In the genomic region with DNA sequence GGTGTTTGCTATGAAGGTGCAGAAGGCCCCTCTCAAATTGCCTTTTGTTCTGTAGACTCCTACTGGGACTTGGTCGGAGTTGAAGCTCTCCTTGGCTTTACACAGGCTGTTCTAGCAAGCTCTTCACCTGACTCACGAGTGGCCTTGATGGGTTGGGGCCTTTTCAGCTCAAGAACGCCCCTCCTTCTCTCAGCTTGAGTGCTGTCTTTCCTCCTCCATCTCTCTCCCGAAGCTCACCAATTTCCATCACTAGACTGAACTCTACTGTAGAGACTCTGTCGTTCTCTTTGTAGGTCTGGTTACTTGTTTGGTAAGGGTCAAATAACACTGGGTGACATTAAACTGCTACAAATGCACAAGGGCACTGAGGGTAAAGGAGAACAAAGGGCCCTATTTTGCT, we compare ENCODE assay signal across 8 mouse cellular contexts. TPM values are rescaled to one million over a fixed set of nuclear protein-coding genes. Genes with fewer than 3 reads are reported as not detected.
A peak's percentile ranks its signal among the peaks of the same experiment; 100 is the strongest.
DNase-seq lines count a peak whose midpoint lies in the region; ATAC-seq and TF ChIP-seq lines count a peak whose summit lies in the region.

No protein-coding gene starts in this region.

- DNase-seq in heart, adult 9 months (ENCODE audit: low spot score in 2 of 2): no peak
- peak; percentile 14 for DNase-seq in G1E (ENCODE audit: low spot score)
- no peak for DNase-seq in forebrain, embryonic 14.5 days (ENCODE audit: low spot score)
- peak; percentile 89 for DNase-seq in midbrain, embryonic 11.5 days (ENCODE audit: low spot score, missing footprints)
- no peak for DNase-seq in thymus, postnatal 0 days (ENCODE audit: low spot score)
- DNase-seq in urinary bladder, adult 18-20 months (ENCODE audit: low spot score in 2 of 2): no peak
- no peak for DNase-seq in frontal cortex, postnatal 14 days (ENCODE audit: low spot score in 2 of 2)

- H3K27me3 ChIP-seq in heart, embryonic 14.5 days (ENCODE audit: control insufficient read depth, insufficient read depth, low read length): no peaks in the 10 kb centered on the region
- H3K27me3 ChIP-seq in G1E (ENCODE audit: insufficient read depth, low read length): peaks cover 10% of the 10 kb centered on the region
- no peaks in the 10 kb centered on the region for H3K27me3 ChIP-seq in forebrain, embryonic 14.5 days (replicated peaks; ENCODE audit: control insufficient read depth, insufficient read depth, low read length)
- no peaks in the 10 kb centered on the region for H3K27me3 ChIP-seq in midbrain, embryonic 11.5 days (ENCODE audit: control insufficient read depth, insufficient read depth, low read length)

- H3K4me2 ChIP-seq in heart, embryonic 14.5 days (ENCODE audit: low read length): peak overlapping the region; percentile 69
- peak overlapping the region; percentile 63 for H3K4me2 ChIP-seq in forebrain, embryonic 14.5 days (ENCODE audit: low read length)
- H3K4me2 ChIP-seq in midbrain, embryonic 11.5 days: peak overlapping the region; percentile 59

- H3K9ac ChIP-seq in heart, embryonic 14.5 days (ENCODE audit: low read length): peak overlapping the region; percentile 68
- H3K9ac ChIP-seq in forebrain, embryonic 14.5 days (ENCODE audit: low read length): peak overlapping the region; percentile 70; the same call in 1 of the 2 replicates
- H3K9ac ChIP-seq in midbrain, embryonic 11.5 days (ENCODE audit: low read length): peak overlapping the region; percentile 78

- no peaks in the 10 kb centered on the region for H3K9me3 ChIP-seq in heart, embryonic 14.5 days (ENCODE audit: control insufficient read depth, low read length)
- no peaks in the 10 kb centered on the region for H3K9me3 ChIP-seq in G1E (replicated peaks)
- no peaks in the 10 kb centered on the region for H3K9me3 ChIP-seq in forebrain, embryonic 14.5 days (replicated peaks; ENCODE audit: control insufficient read depth, low read length)
- H3K9me3 ChIP-seq in midbrain, embryonic 11.5 days (ENCODE audit: control insufficient read depth, low read length): no peaks in the 10 kb centered on the region; the same call in 1 of the 2 replicates

- H3K4me1 ChIP-seq in heart, embryonic 14.5 days (ENCODE audit: control insufficient read depth in 2 of 2, insufficient read depth in 2 of 2, low read length in 2 of 2): peaks cover 6 to 8% of the 10 kb centered on the region in 2 experiments
- peaks cover 22% of the 10 kb centered on the region for H3K4me1 ChIP-seq in G1E (ENCODE audit: insufficient read depth, low read depth, low read length)
- peaks cover 9% of the 10 kb centered on the region; the same call in 1 of the 2 replicates for H3K4me1 ChIP-seq in forebrain, embryonic 14.5 days (ENCODE audit: control insufficient read depth, insufficient read depth, low read length)
- H3K4me1 ChIP-seq in midbrain, embryonic 11.5 days (ENCODE audit: control insufficient read depth, insufficient read depth, low read length): peaks cover 19% of the 10 kb centered on the region

- 78% methylated on average over 5 of the region's 5 CpGs for WGBS in heart, embryonic 14.5 days
- WGBS in forebrain, embryonic 14.5 days: 72% methylated on average over 5 of the region's 5 CpGs
- 76% methylated on average over 5 of the region's 5 CpGs for WGBS in midbrain, embryonic 11.5 days

- no peaks in the 10 kb centered on the region for H3K36me3 ChIP-seq in heart, embryonic 14.5 days (ENCODE audit: control insufficient read depth, insufficient read depth, low read length)
- H3K36me3 ChIP-seq in G1E (replicated peaks): peaks cover 7% of the 10 kb centered on the region
- H3K36me3 ChIP-seq in forebrain, embryonic 14.5 days (ENCODE audit: control insufficient read depth, insufficient read depth, low read length): no peaks in the 10 kb centered on the region
- no peaks in the 10 kb centered on the region for H3K36me3 ChIP-seq in midbrain, embryonic 11.5 days (ENCODE audit: control insufficient read depth, insufficient read depth, low read length)

- ATAC-seq in heart, embryonic 14.5 days (ENCODE audit: insufficient number of reproducible peaks, insufficient read depth, low FRiP score, low read depth): no peak
- no peak for ATAC-seq in G1E (ENCODE audit: extremely low read depth, insufficient number of reproducible peaks, low FRiP score, poor library complexity, severe bottlenecking)
- ATAC-seq in forebrain, embryonic 14.5 days: no peak
- no peak for ATAC-seq in midbrain, embryonic 11.5 days (ENCODE audit: low FRiP score)

- H3K27ac ChIP-seq in heart, embryonic 14.5 days (replicated peaks in 1 of 2; ENCODE audit: control insufficient read depth in 1 of 2, insufficient read depth in 1 of 2, low read depth in 2 of 2, low read length in 2 of 2): peak overlapping the region; percentile 87 to 95
- peak overlapping the region; percentile 95 for H3K27ac ChIP-seq in forebrain, embryonic 14.5 days (ENCODE audit: low read depth, low read length)
- H3K27ac ChIP-seq in midbrain, embryonic 11.5 days (ENCODE audit: low read depth, low read length): peak overlapping the region; percentile 96

- no peak for TF ChIP-seq CTCF in G1E (IDR thresholded peaks at IDR 0.05; ENCODE audit: low read depth, low read length)

- peak overlapping the region; percentile 55 to 82 for H3K4me3 ChIP-seq in heart, embryonic 14.5 days (ENCODE audit: control insufficient read depth in 1 of 2, insufficient read depth in 1 of 2, low read depth in 1 of 2, low read length in 2 of 2)
- peak overlapping the region; percentile 76 for H3K4me3 ChIP-seq in G1E (ENCODE audit: low read depth, low read length)
- peak overlapping the region; percentile 58 for H3K4me3 ChIP-seq in forebrain, embryonic 14.5 days (ENCODE audit: low read depth, low read length)
- H3K4me3 ChIP-seq in midbrain, embryonic 11.5 days (ENCODE audit: low read depth, low read length): peak overlapping the region; percentile 52

RNA-seq across cellular contexts. Expression of a gene that starts 0.7 kb away (rescaled TPM):
- polyA plus RNA-seq in heart, embryonic 14.5 days (2014; fragmentation: Nextera tagmentation; extraction: Ambion mirVana): 9.6 and 11.3 TPM in 2 replicates
- total RNA-seq in G1E (2014; fragmentation: Nextera tagmentation) (18.3 and 28.3 TPM in 2 replicates), G1E (2017) (8.8 and 14.6 TPM in 2 replicates)
- 32.6 and 34.5 TPM in 2 replicates for polyA plus RNA-seq in G1E (2012)
- polyA plus RNA-seq in forebrain, embryonic 14.5 days (2014; fragmentation: Nextera tagmentation; extraction: Ambion mirVana): 15.6 and 16.6 TPM in 2 replicates
- polyA plus RNA-seq in midbrain, embryonic 11.5 days (2014; fragmentation: Nextera tagmentation; extraction: Ambion mirVana): 23.8 and 24.5 TPM in 2 replicates
- polyA plus RNA-seq in thymus, postnatal 0 days (2015; fragmentation: Nextera tagmentation; extraction: Ambion mirVana): 14.1 and 15.0 TPM in 2 replicates

RNA-seq across cellular contexts. Expression of a gene that starts 30.5 kb away (rescaled TPM):
- 2,556 and 2,705 TPM in 2 replicates for polyA plus RNA-seq in heart, embryonic 14.5 days (2014; fragmentation: Nextera tagmentation; extraction: Ambion mirVana)
- total RNA-seq in G1E (2014; fragmentation: Nextera tagmentation): not detected in 2 replicates
- total RNA-seq in G1E (2017): 0.29 and 0.49 TPM in 2 replicates
- 0.57 and 0.90 TPM in 2 replicates for polyA plus RNA-seq in G1E (2012)
- 409 and 464 TPM in 2 replicates for polyA plus RNA-seq in forebrain, embryonic 14.5 days (2014; fragmentation: Nextera tagmentation; extraction: Ambion mirVana)
- 1,255 and 1,269 TPM in 2 replicates for polyA plus RNA-seq in midbrain, embryonic 11.5 days (2014; fragmentation: Nextera tagmentation; extraction: Ambion mirVana)
- 55.0 and 63.2 TPM in 2 replicates for polyA plus RNA-seq in thymus, postnatal 0 days (2015; fragmentation: Nextera tagmentation; extraction: Ambion mirVana)

RNA-seq across cellular contexts. Expression of a gene that starts 53.8 kb away (rescaled TPM):
- 4.5 TPM in 2 replicates for polyA plus RNA-seq in heart, embryonic 14.5 days (2014; fragmentation: Nextera tagmentation; extraction: Ambion mirVana)
- total RNA-seq in G1E (2014; fragmentation: Nextera tagmentation) (not detected in 2 replicates), G1E (2017) (not detected in 2 replicates)
- not detected in 2 replicates for polyA plus RNA-seq in G1E (2012)
- 0.58 and 1.5 TPM in 2 replicates for polyA plus RNA-seq in forebrain, embryonic 14.5 days (2014; fragmentation: Nextera tagmentation; extraction: Ambion mirVana)
- polyA plus RNA-seq in midbrain, embryonic 11.5 days (2014; fragmentation: Nextera tagmentation; extraction: Ambion mirVana): 0.08 TPM in 1 of 2 replicates, not detected in the other
- polyA plus RNA-seq in thymus, postnatal 0 days (2015; fragmentation: Nextera tagmentation; extraction: Ambion mirVana): 0.23 and 0.30 TPM in 2 replicates

Comparison
In these comparisons a context has a peak if more than half of its experiments do, and no peak if none do; other contexts are left out.
1. DNase-seq: peak in G1E (single experiment) and midbrain, embryonic 11.5 days (single experiment); none in heart, adult 9 months (0 of 2), forebrain, embryonic 14.5 days (single experiment), thymus, postnatal 0 days (single experiment), urinary bladder, adult 18-20 months (0 of 2) and frontal cortex, postnatal 14 days (0 of 2).
2. RNA of a gene that starts 30.5 kb away (polyA plus RNA-seq): 2,556 to 2,705 TPM in heart, embryonic 14.5 days, 1,255 to 1,269 TPM in midbrain, embryonic 11.5 days, 409 to 464 TPM in forebrain, embryonic 14.5 days and 55.0 to 63.2 TPM in thymus, postnatal 0 days; 0.57 to 0.90 TPM in G1E; every median in the first group is over 10 times any median in the second.
3. Peak in every context shown above with its lines, with median percentiles within 50 percentile points of each other: H3K27ac ChIP-seq, H3K4me2 ChIP-seq, H3K4me3 ChIP-seq and H3K9ac ChIP-seq.